Mouse (Mus musculus) midbrain, embryonic 15.5 days (tissue): Measurements from ENCODE around the gene Shroom4. TPM values are rescaled to one million over a fixed set of nuclear protein-coding genes. Genes with fewer than 3 reads are reported as not detected.

Source experiments
- ATAC-seq: fragments of 200-750 bp; cut with Nextera tagmentation; replicated peaks from 2 replicates; pipeline ENCODE4 v1.8.0; 2017; ENCODE audit warnings: moderate TSS enrichment
- H3K27ac ChIP-seq: fragments of 300-500 bp; sonication (generic); 2 replicates; pipeline ENCODE4 v1.5.1; 2015; ENCODE audit warnings: mild to moderate bottlenecking, inconsistent platforms
- H3K27me3 ChIP-seq: fragments of 300-500 bp; sonication (generic); replicated peaks from 2 replicates; pipeline ENCODE4 v1.6.1; 2015; ENCODE audit warnings: inconsistent platforms
- H3K36me3 ChIP-seq: fragments of 300-500 bp; sonication (generic); replicated peaks from 2 replicates; pipeline ENCODE4 v1.6.1; 2015; ENCODE audit warnings: inconsistent platforms
- H3K4me1 ChIP-seq: fragments of 300-500 bp; sonication (generic); 2 replicates; pipeline ENCODE4 v1.6.1; 2015; ENCODE audit warnings: inconsistent platforms
- H3K4me2 ChIP-seq: fragments of 300-500 bp; sonication (generic); 2 replicates; pipeline ENCODE4 v1.6.1; 2015; ENCODE audit warnings: inconsistent platforms, mild to moderate bottlenecking, moderate library complexity
- H3K4me3 ChIP-seq: fragments of 300-500 bp; sonication (generic); 2 replicates; pipeline ENCODE4 v1.5.1; 2015; ENCODE audit warnings: mild to moderate bottlenecking, inconsistent platforms
- H3K9ac ChIP-seq: fragments of 300-500 bp; sonication (generic); 2 replicates; pipeline ENCODE4 v1.6.1; 2015; ENCODE audit warnings: mild to moderate bottlenecking, inconsistent platforms
- H3K9me3 ChIP-seq: fragments of 300-500 bp; sonication (generic); 2 replicates; pipeline ENCODE4 v1.6.1; 2016; ENCODE audit warnings: inconsistent platforms
- WGBS: fragments of 180-500 bp; shearing (Covaris S2); methylation state at CpG from one replicate; pipeline ENCODE4 v1.1.7; 2015; ENCODE audit warnings: mixed read lengths; 5-methylcytosine and 5-hydroxymethylcytosine counted together
- polyA plus RNA-seq: library from polyadenylated mRNA; unstranded; fragments of >200 nt; fragmentation: Nextera tagmentation; extraction: Ambion mirVana; gene quantifications from 2 replicates; pipeline ENCODE4 v1.2.1, GENCODE M21; 2015

Gene Shroom4
- polyA plus RNA-seq, 1 experiment from 2014 or later, result 1.9 TPM

- Histone ChIP-seq H3K36me3 (no peaks in the 10 kb centered on the region), H3K4me2 (no peak overlapping the region), H3K9ac (no peak overlapping the region), H3K27ac (no peak overlapping the region), H3K4me1 (no peaks in the 10 kb centered on the region), H3K9me3 (no peaks in the 10 kb centered on the region), H3K27me3 (no peaks in the 10 kb centered on the region), H3K4me3 (no peak overlapping the region)
- no peak for ATAC-seq
- WGBS, result 78% methylated on average over 3 of the region's 3 CpGs
Observed at GRCm38 (mm10) chrX:6517217-6517616, 117.6 kb downstream of the Shroom4 start.

GRCm38 (mm10) chrX:6518421-6518820 lies 118.8 kb downstream of the Shroom4 start:
- WGBS, result 64% methylated on average over 2 of the region's 2 CpGs
- H3K4me1 ChIP-seq, result no peaks in the 10 kb centered on the region
- no peaks in the 10 kb centered on the region for H3K9me3 ChIP-seq
- H3K4me2 ChIP-seq, result no peak overlapping the region
- ATAC-seq, result no peak
- H3K4me3 ChIP-seq, result no peak overlapping the region
- H3K27me3 ChIP-seq, result no peaks in the 10 kb centered on the region
- H3K36me3 ChIP-seq, result no peaks in the 10 kb centered on the region
- H3K27ac ChIP-seq, result no peak overlapping the region
- H3K9ac ChIP-seq, result no peak overlapping the region

GRCm38 (mm10) chrX:6522935-6523334 lies 123.3 kb downstream of the Shroom4 start:
- no peak for ATAC-seq
- no peaks in the 10 kb centered on the region for H3K27me3 ChIP-seq
- WGBS, result 65% methylated on average over 2 of the region's 2 CpGs
- H3K4me3 ChIP-seq, result no peak overlapping the region
- H3K4me2 ChIP-seq, result no peak overlapping the region
- no peaks in the 10 kb centered on the region for H3K4me1 ChIP-seq
- no peaks in the 10 kb centered on the region for H3K9me3 ChIP-seq
- H3K36me3 ChIP-seq, result no peaks in the 10 kb centered on the region
- H3K9ac ChIP-seq, result no peak overlapping the region
- no peak overlapping the region for H3K27ac ChIP-seq

DNA sequence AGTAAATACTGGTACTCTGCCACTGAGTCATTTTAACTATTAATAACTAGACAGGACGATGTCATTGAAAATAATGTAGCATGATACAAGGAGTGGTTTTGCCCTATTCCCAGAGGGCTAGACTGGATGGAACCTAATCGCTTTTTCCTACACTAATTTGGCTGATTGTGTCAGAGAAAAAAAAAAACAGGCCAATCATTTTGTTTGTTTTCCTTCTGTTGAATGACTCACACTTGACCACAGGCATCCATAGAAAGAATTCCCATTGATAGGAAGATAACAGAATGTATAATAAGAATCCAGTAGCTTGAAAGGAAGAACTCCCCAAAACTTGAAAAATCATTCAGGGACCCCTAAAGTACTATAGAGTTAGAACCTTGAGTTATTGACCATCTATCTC lies 137.0 kb downstream of the Shroom4 start:
- ATAC-seq, result no peak
- H3K4me3 ChIP-seq, result no peak overlapping the region
- H3K4me1 ChIP-seq, result no peaks in the 10 kb centered on the region
- no peak overlapping the region for H3K4me2 ChIP-seq
- H3K36me3 ChIP-seq, result no peaks in the 10 kb centered on the region
- 93% methylated on average over 2 of the region's 2 CpGs for WGBS
- H3K9ac ChIP-seq, result no peak overlapping the region
- H3K27me3 ChIP-seq, result no peaks in the 10 kb centered on the region
- H3K9me3 ChIP-seq, result no peaks in the 10 kb centered on the region
- no peak overlapping the region for H3K27ac ChIP-seq

GRCm38 (mm10) chrX:6537689-6538088 lies 138.0 kb downstream of the Shroom4 start:
- H3K9me3 ChIP-seq, result no peaks in the 10 kb centered on the region
- 76% methylated on average over 2 of the region's 2 CpGs for WGBS
- no peaks in the 10 kb centered on the region for H3K36me3 ChIP-seq
- no peak for ATAC-seq
- H3K27me3 ChIP-seq, result no peaks in the 10 kb centered on the region
- H3K4me2 ChIP-seq, result no peak overlapping the region
- H3K4me1 ChIP-seq, result no peaks in the 10 kb centered on the region
- H3K4me3 ChIP-seq, result no peak overlapping the region
- H3K9ac ChIP-seq, result no peak overlapping the region
- H3K27ac ChIP-seq, result no peak overlapping the region

DNA sequence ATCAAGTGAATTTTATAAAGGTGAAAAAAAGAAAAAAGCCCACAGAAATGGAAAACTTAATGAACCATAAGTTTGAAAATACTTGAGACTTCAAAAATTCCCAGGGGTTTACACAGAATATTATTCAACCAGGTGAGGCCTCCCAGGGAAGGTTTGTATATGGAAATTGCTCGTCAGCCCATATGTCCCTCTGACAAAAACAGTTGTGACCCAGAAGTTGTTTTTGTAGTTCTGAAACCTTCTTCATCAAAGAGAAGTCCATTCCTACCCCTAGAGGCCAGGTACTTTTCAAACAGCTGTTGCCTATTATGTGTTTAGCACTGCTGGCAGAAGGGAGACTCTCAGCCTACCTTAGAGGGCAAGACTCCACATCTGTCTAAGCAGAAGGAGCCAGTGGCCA lies 165.4 kb downstream of the Shroom4 start:
- Histone ChIP-seq H3K4me3 (no peak overlapping the region), H3K27me3 (no peaks in the 10 kb centered on the region), H3K4me1 (no peaks in the 10 kb centered on the region), H3K4me2 (no peak overlapping the region), H3K36me3 (no peaks in the 10 kb centered on the region), H3K9ac (no peak overlapping the region), H3K9me3 (no peaks in the 10 kb centered on the region), H3K27ac (no peak overlapping the region)
- WGBS, result 88% methylated on average over 1 of the region's 1 CpGs
- ATAC-seq, result no peak

DNA sequence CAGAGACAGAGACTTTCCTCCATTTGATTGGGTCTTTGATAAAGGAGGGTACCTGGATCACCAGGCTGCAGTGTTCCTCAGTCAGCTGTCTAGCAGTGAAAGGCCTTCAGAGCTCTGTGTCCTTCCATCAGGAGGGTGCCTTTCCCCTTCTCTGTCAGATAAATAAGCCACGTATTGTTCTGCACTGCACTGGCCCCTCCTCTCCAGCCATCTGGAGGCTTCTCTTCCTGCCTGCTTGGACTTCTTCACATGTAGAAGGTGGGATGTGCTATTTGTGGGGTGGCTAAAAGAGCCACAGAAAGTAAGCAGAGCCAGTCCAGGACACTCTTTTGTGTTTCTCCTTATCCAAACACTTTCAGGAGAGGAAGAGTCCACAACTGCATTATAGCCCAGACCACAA lies 174.9 kb downstream of the Shroom4 start:
- no peak overlapping the region for H3K4me3 ChIP-seq
- H3K4me2 ChIP-seq, result no peak overlapping the region
- 14% methylated on average over 1 of the region's 1 CpGs for WGBS
- no peak overlapping the region for H3K9ac ChIP-seq
- no peaks in the 10 kb centered on the region for H3K9me3 ChIP-seq
- H3K4me1 ChIP-seq, result no peaks in the 10 kb centered on the region
- H3K27me3 ChIP-seq, result no peaks in the 10 kb centered on the region
- ATAC-seq, result no peak
- H3K27ac ChIP-seq, result no peak overlapping the region
- H3K36me3 ChIP-seq, result no peaks in the 10 kb centered on the region

- Histone ChIP-seq H3K4me2 (no peak overlapping the region), H3K27ac (no peak overlapping the region), H3K9me3 (no peaks in the 10 kb centered on the region), H3K4me1 (no peaks in the 10 kb centered on the region), H3K9ac (no peak overlapping the region), H3K36me3 (no peaks in the 10 kb centered on the region), H3K27me3 (no peaks in the 10 kb centered on the region), H3K4me3 (no peak overlapping the region)
- 58% methylated on average over 7 of the region's 7 CpGs for WGBS
- no peak for ATAC-seq
Observed at GRCm38 (mm10) chrX:6577001-6577400, 177.3 kb downstream of the Shroom4 start.

- WGBS, result 79% methylated on average over 6 of the region's 6 CpGs
- no peaks in the 10 kb centered on the region for H3K27me3 ChIP-seq
- no peak overlapping the region for H3K27ac ChIP-seq
- H3K36me3 ChIP-seq, result no peaks in the 10 kb centered on the region
- no peak overlapping the region for H3K9ac ChIP-seq
- H3K4me1 ChIP-seq, result no peaks in the 10 kb centered on the region
- no peak for ATAC-seq
- no peaks in the 10 kb centered on the region for H3K9me3 ChIP-seq
- no peak overlapping the region for H3K4me2 ChIP-seq
- no peak overlapping the region for H3K4me3 ChIP-seq
Observed at GRCm38 (mm10) chrX:6580671-6581070, 181.0 kb downstream of the Shroom4 start.

- Histone ChIP-seq H3K27ac (no peak overlapping the region), H3K9me3 (no peaks in the 10 kb centered on the region), H3K36me3 (no peaks in the 10 kb centered on the region), H3K9ac (no peak overlapping the region), H3K4me2 (no peak overlapping the region), H3K4me3 (no peak overlapping the region), H3K4me1 (no peaks in the 10 kb centered on the region), H3K27me3 (no peaks in the 10 kb centered on the region)
- ATAC-seq, result no peak
- 50% methylated on average over 1 of the region's 1 CpGs for WGBS
Observed at GRCm38 (mm10) chrX:6581181-6581580, 181.5 kb downstream of the Shroom4 start.

- 84% methylated on average over 2 of the region's 2 CpGs for WGBS
- Histone ChIP-seq H3K36me3 (no peaks in the 10 kb centered on the region), H3K27me3 (no peaks in the 10 kb centered on the region), H3K4me1 (no peaks in the 10 kb centered on the region), H3K27ac (no peak overlapping the region), H3K9me3 (no peaks in the 10 kb centered on the region), H3K9ac (no peak overlapping the region), H3K4me3 (no peak overlapping the region), H3K4me2 (no peak overlapping the region)
- ATAC-seq, result no peak
Observed at GRCm38 (mm10) chrX:6582646-6583045, 183.0 kb downstream of the Shroom4 start.

DNA sequence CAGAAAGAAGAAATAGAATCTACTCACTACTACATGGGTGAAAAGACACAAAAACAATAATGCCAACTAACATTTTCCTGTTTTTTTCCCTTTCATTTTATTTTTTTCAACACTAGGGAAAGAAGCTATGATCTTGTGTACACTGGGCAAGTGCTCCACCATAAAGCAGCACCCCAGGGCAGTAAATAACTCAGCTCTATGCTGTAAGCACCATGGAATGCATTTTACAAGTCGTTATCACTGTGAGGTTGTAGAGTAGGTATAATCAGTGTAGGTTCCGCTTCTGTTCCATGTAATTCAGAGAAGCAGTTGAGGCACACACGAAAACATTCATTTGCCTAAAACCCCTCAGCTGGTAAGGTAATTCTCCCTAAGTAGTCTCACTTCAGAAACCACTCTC lies 194.5 kb downstream of the Shroom4 start:
- no peak overlapping the region for H3K4me3 ChIP-seq
- ATAC-seq, result no peak
- no peaks in the 10 kb centered on the region for H3K27me3 ChIP-seq
- no peaks in the 10 kb centered on the region for H3K36me3 ChIP-seq
- no peak overlapping the region for H3K9ac ChIP-seq
- WGBS, result 91% methylated on average over 3 of the region's 3 CpGs
- no peaks in the 10 kb centered on the region for H3K9me3 ChIP-seq
- H3K4me2 ChIP-seq, result no peak overlapping the region
- no peak overlapping the region for H3K27ac ChIP-seq
- no peaks in the 10 kb centered on the region for H3K4me1 ChIP-seq

- no peak overlapping the region for H3K4me3 ChIP-seq
- no peak for ATAC-seq
- H3K9ac ChIP-seq, result no peak overlapping the region
- WGBS, result 3% methylated on average over 2 of the region's 2 CpGs
- H3K27me3 ChIP-seq, result no peaks in the 10 kb centered on the region
- H3K4me2 ChIP-seq, result no peak overlapping the region
- no peaks in the 10 kb centered on the region for H3K36me3 ChIP-seq
- H3K4me1 ChIP-seq, result no peaks in the 10 kb centered on the region
- H3K9me3 ChIP-seq, result no peaks in the 10 kb centered on the region
- H3K27ac ChIP-seq, result no peak overlapping the region
Observed at GRCm38 (mm10) chrX:6654024-6654423, 254.4 kb downstream of the Shroom4 start.
